ENCODE assay signal across 8 mouse cellular contexts in genomic region chr5:90771880-90772653, GRCm38 (mm10). TPM values are rescaled to one million over a fixed set of nuclear protein-coding genes. Genes with fewer than 3 reads are reported as not detected.
DNase-seq lines count a peak whose midpoint lies in the region; ATAC-seq and TF ChIP-seq lines count a peak whose summit lies in the region.

Gene Pf4 (plus strand): TSS chr5:90772435.

- no peak within 1 kb of the TSS; the same call in 1 of the 2 replicates for H3K4me2 ChIP-seq in lung, embryonic 14.5 days

- TF ChIP-seq CTCF in lung, embryonic 14.5 days (IDR thresholded peaks at IDR 0.05; ENCODE audit: low read depth) = no peak

- H3K9ac ChIP-seq in lung, embryonic 14.5 days = no peak within 1 kb of the TSS

- H3K27me3 ChIP-seq in lung, embryonic 14.5 days (ENCODE audit: insufficient read depth, low read length) = no peaks in the 10 kb centered on the region
- H3K27me3 ChIP-seq in heart, embryonic 10.5 days (ENCODE audit: insufficient read depth, poor library complexity, severe bottlenecking) = no peaks in the 10 kb centered on the region; the same call in 1 of the 2 replicates

- H3K27ac ChIP-seq in lung, embryonic 14.5 days (ENCODE audit: low read depth) = no peak within 1 kb of the TSS; the same call in 1 of the 2 replicates
- no peak within 1 kb of the TSS for H3K27ac ChIP-seq in heart, embryonic 10.5 days

- peak; percentile 65; the same call in 1 of the 2 replicates for ATAC-seq in lung, embryonic 14.5 days (ENCODE audit: insufficient read depth)

- H3K9me3 ChIP-seq in lung, embryonic 14.5 days (ENCODE audit: low read depth, low read length) = no peaks in the 10 kb centered on the region
- H3K9me3 ChIP-seq in heart, embryonic 10.5 days = no peaks in the 10 kb centered on the region

- H3K4me3 ChIP-seq in lung, embryonic 14.5 days (ENCODE audit: low read depth, low read length) = no peak within 1 kb of the TSS
- no peak within 1 kb of the TSS for H3K4me3 ChIP-seq in heart, embryonic 10.5 days

- H3K36me3 ChIP-seq in lung, embryonic 14.5 days (ENCODE audit: insufficient read depth) = no peaks in the 10 kb centered on the region
- H3K36me3 ChIP-seq in heart, embryonic 10.5 days = no peaks in the 10 kb centered on the region

- H3K4me1 ChIP-seq in lung, embryonic 14.5 days (ENCODE audit: insufficient read depth) = 0 out of 2 replicates have a peak, but pooled peaks cover 7% of the 10 kb centered on the region
- no peaks in the 10 kb centered on the region for H3K4me1 ChIP-seq in heart, embryonic 10.5 days

- 66% methylated on average over 16 of the region's 16 CpGs for WGBS in lung, embryonic 14.5 days
- 59% methylated on average over 16 of the region's 16 CpGs for WGBS in heart, embryonic 10.5 days

- DNase-seq in lung, embryonic 14.5 days = peak; percentile 73
- no peak for DNase-seq in lung, adult 18-20 months
- no peak for DNase-seq in heart, embryonic 10.5 days (ENCODE audit: low spot score)
- DNase-seq in kidney, adult 9 months = peak; percentile 64
- peak; percentile 26 to 54 for DNase-seq in lung, postnatal 4 days
- DNase-seq in ovary, postnatal 14 days (ENCODE audit: low spot score) = no peak
- DNase-seq in B cell, adult 2 months = no peak
- DNase-seq in layer of hippocampus, postnatal 10 days (ENCODE audit: low spot score in 2 of 2) = no peak

RNA-seq across cellular contexts. Expression of gene Pf4, which starts in this region (rescaled TPM):
- 57.3 and 60.3 TPM in 2 replicates for polyA plus RNA-seq in lung, embryonic 14.5 days (2014; fragmentation: Nextera tagmentation; extraction: Ambion mirVana)
- polyA plus RNA-seq in heart, embryonic 10.5 days (2016; fragmentation: Nextera tagmentation; extraction: Ambion mirVana) = 72.7 and 81.1 TPM in 2 replicates
- 1 to 10 TPM; 5.6 to 7.1 TPM for total RNA-seq in layer of hippocampus, postnatal 10 days (2021)

Comparison
In these comparisons a context has a peak if more than half of its experiments do, and no peak if none do; other contexts are left out.
1. DNase-seq: peak in lung, embryonic 14.5 days (single experiment), kidney, adult 9 months (single experiment) and lung, postnatal 4 days (2 of 2); none in lung, adult 18-20 months (0 of 2), heart, embryonic 10.5 days (single experiment), ovary, postnatal 14 days (single experiment), B cell, adult 2 months (0 of 2) and layer of hippocampus, postnatal 10 days (0 of 2).